Mouse (Mus musculus): ENCODE data around the gene Gabrr2. TPM values are rescaled to one million over a fixed set of nuclear protein-coding genes. Genes with fewer than 3 reads are reported as not detected.

The Gabrr2 gene
- total RNA-seq, 2 experiments from 2014 or later: 19.2 to 51.0 TPM

DNA sequence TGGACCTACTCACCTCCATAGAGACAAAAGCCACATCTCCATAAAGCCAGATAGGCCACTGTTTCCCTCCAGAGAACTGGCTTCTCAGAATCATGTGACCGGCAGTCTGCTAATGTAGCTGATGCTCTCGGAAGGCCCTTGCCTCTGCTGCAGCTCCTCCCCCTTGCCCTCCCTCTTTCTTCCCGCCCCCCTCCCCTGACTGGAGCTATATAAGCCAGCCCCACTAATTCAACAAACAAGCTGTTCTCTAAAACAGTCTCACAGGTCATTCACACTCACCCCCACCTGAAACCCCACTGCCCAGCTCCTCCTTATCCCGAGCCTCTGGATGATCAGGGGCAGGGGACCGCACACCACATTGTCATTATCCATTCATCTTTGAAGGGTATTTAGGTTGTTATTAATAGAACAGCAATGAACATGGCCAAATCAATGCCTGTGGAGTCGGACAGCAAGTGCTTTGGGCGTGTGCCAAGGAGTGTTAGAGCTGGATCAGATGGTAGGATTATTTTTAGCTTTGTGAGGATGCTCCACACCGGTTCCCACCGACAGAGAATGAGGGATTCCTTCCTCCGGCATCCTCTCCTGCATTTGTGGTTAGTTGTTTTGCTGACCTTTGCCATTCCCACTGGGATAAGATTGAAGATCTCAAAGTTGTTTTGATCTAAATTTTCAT lies 62.7 kb downstream of the Gabrr2 start:
- intact Hi-C loops (cut with DNase I; ENCODE audit: low total_unique reads): no loop called here
- peak; percentile 15 for DNase-seq

DNA sequence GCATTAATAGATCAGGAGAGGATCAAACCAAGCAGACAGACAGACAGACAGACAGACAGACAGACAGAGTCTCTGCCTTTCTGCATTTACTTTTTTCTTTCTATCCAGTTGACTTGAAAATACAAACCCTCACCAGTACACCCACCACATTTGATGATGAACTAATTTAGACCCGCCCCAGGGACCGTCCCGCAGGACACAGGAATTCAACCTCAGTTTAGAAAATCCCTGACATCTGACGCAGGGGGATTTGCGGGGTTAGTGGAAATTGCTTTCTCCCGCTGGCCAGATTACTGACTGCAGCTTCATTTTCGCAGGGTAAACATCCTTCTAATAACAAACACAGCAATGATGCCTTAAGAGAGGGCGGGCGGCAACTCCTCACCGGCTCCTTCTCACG lies 69.4 kb downstream of the Gabrr2 start, which contains the start of gene Gabrr1:
Gene Gabrr1 (plus strand): TSS at position 301 of the 400 bp plus-strand sequence.
- no peak for DNase-seq
- intact Hi-C loops (cut with DNase I; ENCODE audit: low total_unique reads): no loop called here

Other genes starting within 250 kb of the Gabrr2 start
- 1 to 10 TPM; 2.3 TPM for gene Ankrd6, start 112.2 kb upstream of the Gabrr2 start, total RNA-seq (2021)
- 10 to 100 TPM; 84.1 to 84.5 TPM for gene Rragd, start 80.0 kb upstream of the Gabrr2 start, total RNA-seq (2021)
- 10 to 100 TPM; 51.1 to 56.2 TPM for gene Ube2j1, start 31.6 kb upstream of the Gabrr2 start, total RNA-seq (2021)
- not detected for gene Gabrr1, start 69.5 kb downstream of the Gabrr2 start, total RNA-seq (2021)
- 10 to 100 TPM; 29.0 to 29.6 TPM for gene Pm20d2, start 126.7 kb downstream of the Gabrr2 start, total RNA-seq (2021)
- gene Srsf12, start 146.0 kb downstream of the Gabrr2 start, total RNA-seq (2021): not detected
- 100 to 1,000 TPM in 1 of 2 experiments, 10 to 100 TPM in 1; 86.4 to 125 TPM for gene Pnrc1, start 227.2 kb downstream of the Gabrr2 start, total RNA-seq (2021)
- gene Rngtt, start 247.3 kb downstream of the Gabrr2 start, total RNA-seq (2021): 1 to 10 TPM; 7.8 to 9.6 TPM

Measured in gastrocnemius, postnatal 14 days (tissue).